Mouse (Mus musculus): ENCODE data around the gene Gm6760.

Gene Gm6760

GRCm38 (mm10) chrX:64152098-64152497 is at the start of gene Gm6760:
Gene Gm6760 (minus strand): TSS chrX:64152198.
- DNase-seq (ENCODE audit: low spot score in 2 of 2): no peak

GRCm38 (mm10) chrX:64181246-64181645 is 29.2 kb upstream of the Gm6760 start:
- DNase-seq (ENCODE audit: low spot score in 2 of 2): no peak

- DNase-seq (ENCODE audit: low spot score in 2 of 2): no peak
Observed at GRCm38 (mm10) chrX:64173248-64173647, 21.2 kb upstream of the Gm6760 start, which contains the start of gene 3830417A13Rik. Gene 3830417A13Rik (plus strand): TSS chrX:64173548.
